Mouse (Mus musculus) brown adipose tissue, adult 24 weeks (tissue): ENCODE data around the gene Bcam. TPM values are rescaled to one million over a fixed set of nuclear protein-coding genes. Genes with fewer than 3 reads are reported as not detected.

Experiments used
- H3K27ac ChIP-seq: fragments of 200-500 bp; replicated peaks from 2 replicates; pipeline ENCODE4 v1.5.1; 2012; ENCODE audit warnings: low read depth, mild to moderate bottlenecking, low read length
- H3K4me1 ChIP-seq: fragments of 200-500 bp; 2 replicates; pipeline ENCODE4 v1.6.1; 2012; ENCODE audit warnings: low read length, mixed read lengths; ENCODE audit not compliant: control insufficient read depth, insufficient read depth, insufficient read length
- H3K4me3 ChIP-seq: fragments of 200-500 bp; 2 replicates; pipeline ENCODE4 v1.5.1; 2012; ENCODE audit warnings: low read depth, mild to moderate bottlenecking, low read length, moderate library complexity; ENCODE audit not compliant: insufficient read depth
- polyA plus RNA-seq: library from polyadenylated mRNA; stranded (reverse); fragments of >200 nt; gene quantifications from 2 replicates; pipeline ENCODE4 v1.2.4, GENCODE M21; 2012; ENCODE audit not compliant: missing spikeins, insufficient read depth, insufficient read length

Gene Bcam
- 7.6 and 20.8 TPM in 2 replicates for polyA plus RNA-seq

- Histone ChIP-seq H3K4me3 (peak within 1 kb of the TSS; percentile 65), H3K4me1 (peaks cover 16% of the 10 kb centered on the region), H3K27ac (peak within 1 kb of the TSS; percentile 56)
Observed at GRCm38 (mm10) chr7:19770984-19771391, at the start of gene Bcam. Gene Bcam, minus strand, starts transcription at chr7:19771016.

DNA sequence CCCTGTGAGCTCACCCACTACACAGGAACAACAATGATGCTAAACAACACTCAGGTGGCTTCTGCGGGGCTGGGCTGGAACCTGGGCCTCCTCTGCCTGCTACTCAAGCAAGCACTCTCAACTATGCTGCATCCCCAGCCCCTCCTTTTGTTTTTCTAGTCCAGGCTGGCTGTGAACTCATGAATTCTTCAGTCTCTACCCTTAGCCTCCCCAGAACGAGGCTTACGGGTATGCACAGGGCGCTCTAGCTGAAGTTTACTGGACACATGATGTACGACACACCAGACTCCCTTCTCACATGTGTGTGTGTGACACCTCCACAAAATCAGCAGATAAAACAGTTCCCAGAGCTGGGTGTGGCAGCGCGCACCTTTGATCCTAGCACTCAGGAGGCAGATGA, 48.1 kb upstream of the Bcam start:
- Histone ChIP-seq H3K27ac (peak overlapping the region; percentile 4; the same call in 1 of the 2 replicates), H3K4me1 (peaks cover 36% of the 10 kb centered on the region), H3K4me3 (no peak overlapping the region)

- H3K27ac ChIP-seq, result peak overlapping the region; percentile 4; the same call in 1 of the 2 replicates
- H3K4me3 ChIP-seq, result no peak overlapping the region
- H3K4me1 ChIP-seq, result peaks cover 31% of the 10 kb centered on the region
Observed at GRCm38 (mm10) chr7:19818440-19818839, 47.6 kb upstream of the Bcam start.

DNA sequence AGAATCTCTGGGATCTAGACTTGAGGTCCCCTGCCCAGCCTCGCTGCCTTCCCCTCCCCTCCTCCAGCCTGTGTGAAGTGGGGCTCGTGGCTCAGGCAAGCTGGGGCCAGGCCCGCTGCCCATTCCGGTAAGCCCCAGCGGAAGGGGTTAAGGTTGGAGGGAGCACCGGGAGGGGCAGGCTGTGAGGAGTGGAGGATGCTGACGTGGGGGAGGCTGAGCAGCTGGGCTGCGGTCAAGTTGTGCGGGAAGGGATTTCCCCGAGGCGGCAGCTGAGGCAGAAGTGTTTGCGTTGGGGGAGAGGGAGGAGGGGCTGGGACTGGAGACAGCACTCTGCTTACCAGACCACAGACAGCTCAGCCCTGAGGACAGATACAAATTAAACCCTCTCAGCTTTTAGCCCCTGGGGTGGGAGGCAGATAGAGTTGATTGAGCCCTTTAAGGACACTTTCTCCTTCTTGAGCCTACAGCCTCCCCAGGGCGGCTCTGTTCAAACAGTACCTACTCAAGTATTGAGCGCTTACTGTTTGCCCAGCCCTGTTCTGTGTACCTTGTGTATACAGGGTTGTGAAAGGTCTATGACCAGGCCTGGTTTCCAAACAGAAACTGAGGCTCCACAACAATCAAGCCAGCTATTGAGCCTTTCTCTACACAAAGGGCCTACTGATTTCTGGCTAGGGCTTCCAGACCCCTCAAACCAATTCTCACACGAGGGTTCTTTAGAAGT, 46.7 kb upstream of the Bcam start:
- Histone ChIP-seq H3K27ac (peak overlapping the region; percentile 83), H3K4me3 (peak overlapping the region; percentile 62), H3K4me1 (peaks cover 27% of the 10 kb centered on the region)

GRCm38 (mm10) chr7:19816224-19816771, 45.5 kb upstream of the Bcam start:
- Histone ChIP-seq H3K4me3 (peak overlapping the region; percentile 62), H3K27ac (peak overlapping the region; percentile 83), H3K4me1 (peaks cover 25% of the 10 kb centered on the region)

DNA sequence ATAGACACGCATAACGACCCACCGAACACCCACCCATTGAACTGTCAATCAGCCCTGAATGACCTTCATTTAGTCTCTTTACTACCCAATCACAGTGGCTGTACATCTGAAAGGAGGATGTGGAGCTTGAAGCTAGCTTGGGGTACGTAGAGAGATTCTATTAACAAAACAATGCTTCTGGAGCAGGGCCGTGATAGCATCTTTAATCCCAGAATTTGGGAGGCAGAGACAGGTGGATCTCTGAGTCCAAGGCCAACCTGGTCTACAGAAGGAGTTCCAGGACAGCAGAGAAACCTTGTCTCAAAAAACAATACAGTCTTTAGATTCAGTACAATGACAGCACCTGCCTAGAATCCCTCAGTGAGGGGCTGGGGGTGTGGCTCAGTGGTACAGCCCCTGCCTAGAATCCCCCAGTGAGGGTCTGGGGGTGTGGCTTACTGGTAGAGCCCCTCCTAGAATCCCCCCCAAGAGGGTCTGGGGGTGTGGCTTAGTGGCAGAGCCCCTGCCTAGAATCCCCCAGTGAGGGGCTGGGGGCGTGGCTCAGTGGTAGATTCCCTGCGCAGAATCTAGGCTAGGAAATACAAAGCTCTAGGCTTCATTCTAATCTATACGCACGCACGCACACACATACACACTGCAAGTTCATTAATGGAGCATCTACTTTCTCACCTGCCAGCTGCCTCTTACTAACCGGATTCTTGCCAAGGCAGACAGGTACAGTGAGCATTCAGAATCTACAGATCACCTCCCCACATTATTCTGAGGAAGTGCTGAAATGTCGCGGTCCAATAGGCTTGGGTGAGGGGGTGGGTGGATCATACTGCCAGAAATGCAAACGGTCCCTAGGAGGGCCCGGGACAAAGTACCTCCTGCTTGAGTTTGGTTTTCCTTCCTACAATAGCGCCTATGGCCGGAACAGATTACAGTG, 44.7 kb upstream of the Bcam start:
- Histone ChIP-seq H3K27ac (peak overlapping the region; percentile 80), H3K4me1 (peaks cover 24% of the 10 kb centered on the region), H3K4me3 (peak overlapping the region; percentile 55)

- Histone ChIP-seq H3K27ac (no peak overlapping the region), H3K4me3 (no peak overlapping the region), H3K4me1 (peaks cover 20% of the 10 kb centered on the region)
Observed at GRCm38 (mm10) chr7:19813579-19814122, 42.8 kb upstream of the Bcam start.

DNA sequence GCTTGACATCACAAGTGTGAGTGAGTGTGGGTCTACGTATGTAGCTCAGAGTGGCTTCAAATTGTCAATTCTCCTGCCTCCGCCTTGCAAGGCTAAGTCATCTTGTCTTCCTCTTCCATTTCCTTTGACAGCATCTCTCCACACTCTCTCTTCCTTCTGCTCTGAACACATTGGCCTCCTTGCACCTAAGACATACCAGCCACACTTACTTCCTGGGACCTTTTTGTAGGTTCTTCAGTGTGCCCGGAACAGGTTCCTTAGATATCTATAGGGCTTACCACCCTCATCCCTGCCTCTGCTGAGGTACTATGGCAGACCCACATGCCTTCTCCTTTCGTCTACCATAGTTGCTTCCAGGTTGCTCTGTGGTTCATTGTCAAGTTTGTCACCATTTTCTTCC, 42.3 kb upstream of the Bcam start:
- Histone ChIP-seq H3K4me3 (no peak overlapping the region), H3K27ac (no peak overlapping the region), H3K4me1 (peaks cover 16% of the 10 kb centered on the region)

DNA sequence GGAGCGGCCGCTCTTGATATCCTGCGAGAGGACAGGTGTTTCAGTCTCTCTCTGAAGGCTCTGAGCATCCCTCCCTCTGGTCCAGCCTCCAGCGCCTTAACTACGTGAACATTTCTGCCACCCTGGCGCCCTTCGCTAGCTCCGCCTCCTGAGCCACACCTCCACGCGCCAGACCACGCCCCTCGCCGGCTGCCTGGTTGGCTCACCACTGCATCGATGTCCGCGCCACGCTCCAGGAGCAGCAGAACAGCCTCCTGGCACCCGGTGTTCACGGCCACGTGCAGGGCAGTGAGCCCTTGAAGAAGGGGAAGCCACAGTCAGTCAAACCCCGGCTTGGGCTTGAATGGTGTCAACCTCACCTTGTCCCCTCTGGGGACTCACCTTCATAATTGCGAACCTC, 40.3 kb upstream of the Bcam start:
- no peak overlapping the region for H3K27ac ChIP-seq
- H3K4me1 ChIP-seq, result no peaks in the 10 kb centered on the region
- H3K4me3 ChIP-seq, result no peak overlapping the region

DNA sequence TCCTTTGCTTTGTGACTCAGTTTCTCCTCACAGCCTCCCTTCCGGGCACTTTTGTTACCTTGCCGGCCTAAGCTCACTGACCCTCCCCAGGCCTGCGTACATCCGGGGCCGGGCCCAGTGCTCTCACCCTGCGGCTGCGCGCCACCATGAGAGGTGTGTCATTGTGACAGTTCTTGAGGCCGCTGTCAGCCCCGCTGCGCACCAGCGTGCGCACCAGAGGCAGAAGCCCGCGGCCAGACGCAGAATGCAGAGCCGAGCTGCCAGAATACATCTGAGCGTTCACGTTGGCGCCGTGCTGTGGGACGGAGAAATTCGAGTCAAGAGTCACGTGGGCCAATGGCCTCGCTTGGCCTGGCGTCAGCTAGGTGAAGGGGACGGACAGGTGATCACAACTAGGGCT, 38.6 kb upstream of the Bcam start:
- Histone ChIP-seq H3K4me1 (no peaks in the 10 kb centered on the region), H3K4me3 (no peak overlapping the region), H3K27ac (peak overlapping the region; percentile 64)

DNA sequence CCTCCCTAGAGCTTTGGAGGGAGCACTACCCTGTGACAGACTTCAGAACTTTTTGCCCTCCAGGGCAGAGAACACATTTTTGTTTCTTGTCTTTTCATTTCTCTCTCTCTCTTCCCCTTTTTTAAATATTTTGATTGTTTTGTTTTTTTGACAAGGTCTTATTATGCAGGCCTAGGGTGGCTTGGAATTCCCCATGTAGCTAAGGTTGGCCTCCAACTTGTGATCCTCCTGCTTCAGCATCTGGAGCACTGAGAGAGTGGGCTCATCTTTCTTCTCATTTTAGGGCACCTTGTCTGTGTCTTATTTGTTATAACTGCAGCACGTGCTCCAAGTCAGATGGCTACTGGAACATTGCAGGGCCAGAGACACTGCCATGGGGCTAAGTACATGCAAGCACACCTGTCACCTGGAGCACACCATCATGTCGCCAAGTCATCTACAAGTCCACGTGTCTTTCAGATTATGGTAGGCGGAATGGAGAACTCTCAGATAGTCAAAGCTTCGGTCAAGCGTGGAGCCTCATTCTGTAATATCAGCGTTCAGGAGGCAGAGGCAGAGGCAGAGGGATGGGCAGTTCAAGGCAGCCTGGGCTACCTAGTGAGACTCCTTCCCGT, 35.6 kb upstream of the Bcam start:
- H3K4me1 ChIP-seq, result no peaks in the 10 kb centered on the region
- H3K4me3 ChIP-seq, result no peak overlapping the region
- H3K27ac ChIP-seq, result no peak overlapping the region

DNA sequence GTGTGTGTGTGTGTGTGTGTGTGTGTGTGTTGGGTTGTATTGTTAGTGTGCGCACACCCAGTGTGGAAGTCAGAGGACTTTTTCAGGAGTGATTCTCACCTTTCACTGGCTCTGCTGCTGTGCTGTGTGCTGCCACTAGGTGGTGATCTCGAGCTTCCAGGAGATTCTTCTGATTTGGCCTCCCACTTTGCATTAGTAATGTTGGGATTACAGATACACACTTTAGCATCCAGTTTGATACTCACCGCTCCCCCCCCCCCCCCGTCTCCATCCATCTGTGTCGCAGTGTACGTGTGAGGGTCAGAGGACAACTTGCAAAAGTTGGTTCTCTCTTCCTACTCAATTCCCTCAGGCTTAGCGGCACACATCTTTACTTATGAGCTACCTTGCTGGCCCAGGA, 32.2 kb upstream of the Bcam start:
- Histone ChIP-seq H3K4me3 (no peak overlapping the region), H3K27ac (no peak overlapping the region), H3K4me1 (no peaks in the 10 kb centered on the region)

- Histone ChIP-seq H3K4me1 (no peaks in the 10 kb centered on the region), H3K4me3 (no peak overlapping the region), H3K27ac (no peak overlapping the region)
Observed at GRCm38 (mm10) chr7:19800764-19801163, 29.9 kb upstream of the Bcam start.

GRCm38 (mm10) chr7:19796697-19797588, 26.1 kb upstream of the Bcam start, which contains the start of gene Cblc:
Gene Cblc, minus strand, starts transcription at chr7:19796809.
- no peak within 1 kb of the TSS for H3K27ac ChIP-seq
- no peaks in the 10 kb centered on the region for H3K4me1 ChIP-seq
- H3K4me3 ChIP-seq, result peak within 1 kb of the TSS; percentile 19; the same call in 1 of the 2 replicates
